Mouse (Mus musculus): ENCODE data around the gene Gm3424. TPM values are rescaled to one million over a fixed set of nuclear protein-coding genes. Genes with fewer than 3 reads are reported as not detected.

Gene Gm3424
- not detected for polyA plus RNA-seq (2017; shearing (Covaris generic))

DNA sequence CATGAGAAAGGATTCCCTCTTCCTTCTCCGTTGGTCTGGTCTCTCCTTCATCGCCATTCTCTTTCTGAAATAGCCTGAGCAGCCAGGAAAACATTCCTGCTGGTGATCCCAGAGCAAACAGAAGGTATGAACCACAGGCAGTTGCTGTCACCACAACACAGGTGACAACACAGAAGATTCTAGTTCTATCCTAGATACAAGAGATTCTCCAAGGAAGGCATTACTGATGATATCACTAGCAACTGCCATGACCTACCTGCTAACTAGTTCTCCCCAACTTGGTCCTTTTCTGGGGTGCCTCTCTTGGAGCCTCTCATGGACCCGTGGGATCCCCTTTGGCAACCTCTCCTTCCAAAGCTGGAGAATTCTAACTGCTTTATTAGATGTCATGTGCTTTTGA is at the start of gene Gm3424:
TSS of gene Gm3424 (minus strand) at position 101 of the 400 bp plus-strand sequence.

DNA sequence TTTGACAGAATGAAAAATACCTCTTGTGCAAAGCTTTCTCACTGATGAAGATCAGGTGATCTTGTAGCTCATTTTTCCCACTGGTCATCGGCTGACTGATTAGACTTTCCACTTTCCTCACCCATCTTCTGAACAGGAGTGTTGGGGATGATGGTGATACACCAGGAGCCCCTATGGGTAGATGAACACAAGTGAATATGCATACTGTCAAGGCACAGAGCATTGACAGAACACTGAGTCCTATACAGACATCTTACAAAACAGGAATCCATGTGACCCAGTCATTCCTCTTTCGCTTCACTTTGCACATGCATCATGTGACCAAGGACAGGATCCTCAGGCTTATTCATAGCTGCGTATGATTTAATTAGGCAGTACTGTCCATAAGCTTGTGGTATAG is 22.2 kb downstream of the Gm3424 start, which contains the start of gene Gm3383:
TSS of gene Gm3383 (minus strand) at position 101 of the 400 bp plus-strand sequence.

Other genes with a start within 250 kb of the Gm3424 start
- not detected for gene Gm8265, start 197.3 kb downstream of the Gm3424 start, polyA plus RNA-seq (2017; shearing (Covaris generic))
- not detected for gene Gm9603, start 142.9 kb downstream of the Gm3424 start, polyA plus RNA-seq (2017; shearing (Covaris generic))
- not detected for gene Gm3373, start 88.8 kb downstream of the Gm3424 start, polyA plus RNA-seq (2017; shearing (Covaris generic))
- gene Gm3383, start 22.3 kb downstream of the Gm3424 start, polyA plus RNA-seq (2017; shearing (Covaris generic)), result not detected
- gene Gm8237, start 50.1 kb upstream of the Gm3424 start, polyA plus RNA-seq (2017; shearing (Covaris generic)), result not detected
- gene Gm3248, start 131.4 kb upstream of the Gm3424 start, polyA plus RNA-seq (2017; shearing (Covaris generic)), result not detected
- not detected for gene Gm3453, start 148.8 kb upstream of the Gm3424 start, polyA plus RNA-seq (2017; shearing (Covaris generic))
- not detected for gene Gm6337, start 227.9 kb upstream of the Gm3424 start, polyA plus RNA-seq (2017; shearing (Covaris generic))